Mouse (Mus musculus): ENCODE measurements around the gene Carm1. TPM values are rescaled to one million over a fixed set of nuclear protein-coding genes. Genes with fewer than 3 reads are reported as not detected.

The Carm1 gene
- total and polyA plus RNA-seq, 2 experiments from 2014 or later, result 25.9 to 81.4 TPM

- Histone ChIP-seq H3K4me2 (ENCODE audit: low read depth) (no peak overlapping the region), H3K4me1 (ENCODE audit: insufficient read depth) (peaks cover 10% of the 10 kb centered on the region), H3K9me3 (ENCODE audit: low read length) (no peaks in the 10 kb centered on the region), H3K4me3 (ENCODE audit: low read depth, low read length) (no peak overlapping the region), H3K9ac (no peak overlapping the region), H3K27ac (ENCODE audit: low read depth, low read length) (no peak overlapping the region), H3K27me3 (ENCODE audit: insufficient read depth, low read length) (no peaks in the 10 kb centered on the region), H3K36me3 (ENCODE audit: insufficient read depth) (peaks cover 7% of the 10 kb centered on the region)
- DNase-seq (no peak), ATAC-seq (no peak)
- TF ChIP-seq CTCF (IDR thresholded peaks at IDR 0.05; ENCODE audit: low read depth), result no peak
- 91% methylated on average over 2 of the region's 2 CpGs for WGBS
These were observed 4.4 kb downstream of the Carm1 start for GRCm38 (mm10) chr9:21551049-21551448.

- Histone ChIP-seq H3K9ac (no peak overlapping the region), H3K4me3 (ENCODE audit: low read depth, low read length) (no peak overlapping the region), H3K27me3 (ENCODE audit: insufficient read depth, low read length) (no peaks in the 10 kb centered on the region), H3K27ac (ENCODE audit: low read depth, low read length) (no peak overlapping the region), H3K36me3 (ENCODE audit: insufficient read depth) (peaks cover 7% of the 10 kb centered on the region), H3K9me3 (ENCODE audit: low read length) (no peaks in the 10 kb centered on the region), H3K4me2 (ENCODE audit: low read depth) (no peak overlapping the region), H3K4me1 (ENCODE audit: insufficient read depth) (peaks cover 1% of the 10 kb centered on the region)
- DNase-seq (no peak), ATAC-seq (no peak)
- WGBS, result 90% methylated on average over 6 of the region's 6 CpGs
- TF ChIP-seq CTCF (IDR thresholded peaks at IDR 0.05; ENCODE audit: low read depth), result no peak
These were observed 7.0 kb downstream of the Carm1 start for GRCm38 (mm10) chr9:21553607-21554273.

- TF ChIP-seq CTCF (IDR thresholded peaks at IDR 0.05; ENCODE audit: low read depth), result no peak
- no peak overlapping the region for H3K4me2 ChIP-seq (ENCODE audit: low read depth)
- 86% methylated on average over 6 of the region's 6 CpGs for WGBS
- no peaks in the 10 kb centered on the region for H3K27me3 ChIP-seq (ENCODE audit: insufficient read depth, low read length)
- no peaks in the 10 kb centered on the region for H3K9me3 ChIP-seq (ENCODE audit: low read length)
- ATAC-seq (no peak), DNase-seq (no peak)
- H3K9ac ChIP-seq, result no peak overlapping the region
- peaks cover 7% of the 10 kb centered on the region for H3K36me3 ChIP-seq (ENCODE audit: insufficient read depth)
- no peaks in the 10 kb centered on the region for H3K4me1 ChIP-seq (ENCODE audit: insufficient read depth)
- H3K27ac ChIP-seq (ENCODE audit: low read depth, low read length), result no peak overlapping the region
- H3K4me3 ChIP-seq (ENCODE audit: low read depth, low read length), result no peak overlapping the region
These were observed 8.6 kb downstream of the Carm1 start for GRCm38 (mm10) chr9:21555198-21555742.

- DNase-seq, result no peak
- H3K4me2 ChIP-seq (ENCODE audit: low read depth), result no peak overlapping the region
These were observed 10.3 kb downstream of the Carm1 start for GRCm38 (mm10) chr9:21556996-21557395.

GRCm38 (mm10) chr9:21557556-21557955, 10.9 kb downstream of the Carm1 start:
- H3K4me1 ChIP-seq (ENCODE audit: insufficient read depth), result no peaks in the 10 kb centered on the region
- 97% methylated on average over 2 of the region's 2 CpGs for WGBS
- H3K27me3 ChIP-seq (ENCODE audit: insufficient read depth, low read length), result no peaks in the 10 kb centered on the region
- H3K9ac ChIP-seq, result no peak overlapping the region
- ATAC-seq, result no peak
- TF ChIP-seq CTCF (IDR thresholded peaks at IDR 0.05; ENCODE audit: low read depth), result no peak
- no peak overlapping the region for H3K4me3 ChIP-seq (ENCODE audit: low read depth, low read length)
- no peak overlapping the region for H3K4me2 ChIP-seq (ENCODE audit: low read depth)
- no peak overlapping the region for H3K27ac ChIP-seq (ENCODE audit: low read depth, low read length)
- DNase-seq, result no peak
- peaks cover 4% of the 10 kb centered on the region; the same call in 1 of the 2 replicates for H3K36me3 ChIP-seq (ENCODE audit: insufficient read depth)
- no peaks in the 10 kb centered on the region for H3K9me3 ChIP-seq (ENCODE audit: low read length)

More at GRCm38 (mm10) chr9:21556996-21557395, 10.3 kb downstream of the Carm1 start:
- H3K9me3 ChIP-seq (ENCODE audit: low read length), result no peaks in the 10 kb centered on the region
- no peak overlapping the region for H3K4me3 ChIP-seq (ENCODE audit: low read depth, low read length)
- WGBS, result 97% methylated on average over 2 of the region's 2 CpGs
- no peak for TF ChIP-seq CTCF (IDR thresholded peaks at IDR 0.05; ENCODE audit: low read depth)
- H3K9ac ChIP-seq, result no peak overlapping the region
- H3K4me1 ChIP-seq (ENCODE audit: insufficient read depth), result no peaks in the 10 kb centered on the region
- peaks cover 4% of the 10 kb centered on the region; the same call in 1 of the 2 replicates for H3K36me3 ChIP-seq (ENCODE audit: insufficient read depth)
- 0 out of 2 replicates have a peak, but pooled peaks have one; percentile 14 for ATAC-seq
- no peaks in the 10 kb centered on the region for H3K27me3 ChIP-seq (ENCODE audit: insufficient read depth, low read length)
- H3K27ac ChIP-seq (ENCODE audit: low read depth, low read length), result no peak overlapping the region

- H3K9ac ChIP-seq, result no peak overlapping the region
- no peak for TF ChIP-seq CTCF (IDR thresholded peaks at IDR 0.05; ENCODE audit: low read depth)
These were observed 11.7 kb downstream of the Carm1 start for GRCm38 (mm10) chr9:21558366-21558765.

GRCm38 (mm10) chr9:21559151-21559550, 12.5 kb downstream of the Carm1 start:
- Histone ChIP-seq H3K4me2 (ENCODE audit: low read depth) (no peak overlapping the region), H3K4me3 (ENCODE audit: low read depth, low read length) (no peak overlapping the region), H3K27me3 (ENCODE audit: insufficient read depth, low read length) (no peaks in the 10 kb centered on the region), H3K9ac (no peak overlapping the region), H3K9me3 (ENCODE audit: low read length) (no peaks in the 10 kb centered on the region), H3K27ac (ENCODE audit: low read depth, low read length) (no peak overlapping the region), H3K4me1 (ENCODE audit: insufficient read depth) (no peaks in the 10 kb centered on the region), H3K36me3 (ENCODE audit: insufficient read depth) (peaks cover 3% of the 10 kb centered on the region; the same call in 1 of the 2 replicates)
- DNase-seq (no peak), ATAC-seq (no peak)
- 94% methylated on average over 3 of the region's 3 CpGs for whole genome bisulfite sequencing
- TF ChIP-seq CTCF (IDR thresholded peaks at IDR 0.05; ENCODE audit: low read depth), result no peak

More at GRCm38 (mm10) chr9:21558366-21558765, 11.7 kb downstream of the Carm1 start:
- Histone ChIP-seq H3K4me1 (ENCODE audit: insufficient read depth) (no peaks in the 10 kb centered on the region), H3K27me3 (ENCODE audit: insufficient read depth, low read length) (no peaks in the 10 kb centered on the region), H3K27ac (ENCODE audit: low read depth, low read length) (no peak overlapping the region), H3K36me3 (ENCODE audit: insufficient read depth) (peaks cover 4% of the 10 kb centered on the region; the same call in 1 of the 2 replicates), H3K4me3 (ENCODE audit: low read depth, low read length) (no peak overlapping the region), H3K4me2 (ENCODE audit: low read depth) (no peak overlapping the region), H3K9me3 (ENCODE audit: low read length) (no peaks in the 10 kb centered on the region)
- WGBS, result 72% methylated on average over 4 of the region's 4 CpGs
- DNase-seq (no peak), ATAC-seq (no peak)
